Mouse (Mus musculus) stomach, embryonic 14.5 days (tissue): Measurements from ENCODE around the gene Olfr340. TPM values are rescaled to one million over a fixed set of nuclear protein-coding genes. Genes with fewer than 3 reads are reported as not detected.
"Not testable (repeated sequence)": the region's sequence is repeated elsewhere in the genome, so short reads cannot be mapped to it uniquely, and the experiment has no call there.

Experiments used
- ATAC-seq: fragments of 200-750 bp; cut with Nextera tagmentation; 2 replicates; pipeline ENCODE4 v1.8.0; 2017; ENCODE audit warnings: low read depth, moderate TSS enrichment; ENCODE audit not compliant: insufficient number of reproducible peaks, insufficient read depth, low FRiP score
- H3K27ac ChIP-seq: fragments of 300-500 bp; sonication (generic); 2 replicates; pipeline ENCODE4 v1.5.1; 2014; ENCODE audit warnings: mild to moderate bottlenecking, low read length, moderate library complexity, mixed read lengths
- H3K27me3 ChIP-seq: fragments of 300-500 bp; sonication (generic); 2 replicates; pipeline ENCODE4 v1.6.1; 2014; ENCODE audit warnings: low read length, control low read depth, mixed read lengths; ENCODE audit not compliant: control insufficient read depth, insufficient read depth
- H3K36me3 ChIP-seq: fragments of 300-500 bp; sonication (generic); 2 replicates; pipeline ENCODE4 v1.6.1; 2014; ENCODE audit warnings: mild to moderate bottlenecking, control low read depth, low read length, moderate library complexity, mixed read lengths; ENCODE audit not compliant: control insufficient read depth, insufficient read depth
- H3K4me1 ChIP-seq: fragments of 300-500 bp; sonication (generic); 2 replicates; pipeline ENCODE4 v1.6.1; 2014; ENCODE audit warnings: low read length, control low read depth, mixed read lengths; ENCODE audit not compliant: control insufficient read depth, insufficient read depth
- H3K4me2 ChIP-seq: fragments of 300-500 bp; sonication (generic); replicated peaks from 2 replicates; pipeline ENCODE4 v1.6.1; 2014; ENCODE audit warnings: low read depth, low read length, control low read depth
- H3K4me3 ChIP-seq: fragments of 300-500 bp; sonication (generic); 2 replicates; pipeline ENCODE4 v1.5.1; 2014; ENCODE audit warnings: low read depth, low read length, control low read depth
- H3K9ac ChIP-seq: fragments of 300-500 bp; sonication (generic); replicated peaks from 2 replicates; pipeline ENCODE4 v1.6.1; 2014; ENCODE audit warnings: low read depth, mild to moderate bottlenecking, control low read depth, low read length, moderate library complexity, mixed read lengths
- H3K9me3 ChIP-seq: fragments of 300-500 bp; sonication (generic); 2 replicates; pipeline ENCODE4 v1.6.1; 2016; ENCODE audit warnings: low read depth, low read length, control low read depth; ENCODE audit not compliant: control insufficient read depth
- WGBS: fragments of 180-500 bp; shearing (Covaris S2); extraction: QIAGEN DNeasy Blood & Tissue Kit; methylation state at CpG from one replicate; pipeline ENCODE4 v1.1.7; 2014; 5-methylcytosine and 5-hydroxymethylcytosine counted together
- polyA plus RNA-seq: library from polyadenylated mRNA; unstranded; fragments of >200 nt; fragmentation: Nextera tagmentation; extraction: Ambion mirVana; gene quantifications from 2 replicates; pipeline ENCODE4 v1.2.1, GENCODE M21; 2014

The Olfr340 gene
- polyA plus RNA-seq, result not detected in 2 replicates

DNA sequence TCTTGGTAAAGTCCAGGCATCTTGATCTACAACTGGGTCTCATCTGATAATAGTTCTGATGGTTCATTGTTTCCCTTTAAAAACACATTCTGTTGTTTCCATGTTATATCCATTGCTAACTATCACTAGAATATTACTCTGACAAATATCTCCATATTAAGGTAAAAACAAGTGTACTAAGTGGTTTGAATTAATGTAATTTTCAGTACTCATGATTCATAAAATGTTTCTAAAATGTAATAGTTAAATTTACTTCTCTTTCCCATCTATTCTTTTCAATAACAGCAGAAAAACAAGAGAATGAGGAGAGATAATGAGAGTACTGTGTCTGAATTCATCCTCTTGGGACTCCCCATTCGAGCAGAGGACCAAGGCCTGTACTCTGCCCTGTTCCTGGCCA lies at the start of gene Olfr340:
Gene Olfr340 (plus strand): TSS at position 301 of the 400 bp plus-strand sequence.
- no peak for ATAC-seq
- H3K9me3 ChIP-seq, result 0 out of 2 replicates have a peak, but pooled peaks cover 2% of the 10 kb centered on the region
- H3K4me1 ChIP-seq, result no peaks in the 10 kb centered on the region
- no peak within 1 kb of the TSS for H3K4me3 ChIP-seq
- no peak within 1 kb of the TSS for H3K27ac ChIP-seq
- WGBS, result 61% methylated on average over 1 of the region's 1 CpGs
- H3K9ac ChIP-seq, result no peak within 1 kb of the TSS
- H3K4me2 ChIP-seq, result no peak within 1 kb of the TSS
- no peaks in the 10 kb centered on the region for H3K36me3 ChIP-seq
- no peaks in the 10 kb centered on the region for H3K27me3 ChIP-seq

DNA sequence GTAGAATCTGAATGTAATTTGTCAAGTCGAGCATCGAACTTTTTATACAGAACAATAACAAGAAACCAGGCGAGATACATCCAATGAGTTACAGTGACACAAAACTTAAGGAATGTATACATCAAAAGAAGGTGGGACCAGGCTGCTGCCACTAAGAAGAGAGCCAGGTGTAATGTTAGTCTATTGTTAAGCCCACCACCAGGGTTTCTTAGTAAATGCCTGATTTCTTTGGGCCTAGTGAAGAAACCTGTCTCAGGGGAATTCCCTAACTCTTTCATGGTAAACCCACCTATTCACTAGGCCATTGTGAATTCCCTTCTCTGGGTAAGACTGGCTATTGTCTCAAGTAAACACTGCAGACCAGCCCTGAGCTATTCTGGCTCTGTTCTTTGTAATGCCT lies 37.2 kb upstream of the Olfr340 start:
- WGBS, result 81% methylated on average over 3 of the region's 3 CpGs
- not testable (repeated sequence) for H3K9me3 ChIP-seq, H3K9ac ChIP-seq, H3K27me3 ChIP-seq, H3K4me3 ChIP-seq, H3K27ac ChIP-seq, H3K4me1 ChIP-seq, H3K4me2 ChIP-seq, H3K36me3 ChIP-seq, ATAC-seq

DNA sequence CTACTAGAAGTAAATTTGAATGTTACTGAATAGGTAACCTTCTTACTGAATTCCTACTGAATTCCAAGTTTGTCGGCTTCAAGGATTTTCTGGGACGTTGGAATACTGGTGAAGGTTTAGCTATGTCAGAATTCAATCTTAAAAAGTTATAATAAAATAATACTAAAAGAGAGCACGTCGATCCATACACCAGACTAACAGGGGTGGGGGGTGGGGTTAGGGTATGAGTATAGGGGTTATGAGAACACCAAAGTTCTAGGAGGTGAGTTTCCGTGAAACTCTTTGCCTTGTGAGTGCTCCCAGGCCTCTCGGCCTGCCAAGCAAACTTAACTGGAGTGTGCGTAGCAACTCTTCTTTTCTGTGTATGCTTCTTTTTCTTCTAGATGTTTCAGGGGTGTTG lies 36.8 kb upstream of the Olfr340 start:
- H3K36me3 ChIP-seq, H3K4me2 ChIP-seq, H3K4me3 ChIP-seq, H3K27ac ChIP-seq, H3K27me3 ChIP-seq, H3K9ac ChIP-seq, H3K4me1 ChIP-seq, ATAC-seq, H3K9me3 ChIP-seq: not testable (repeated sequence)
- 88% methylated on average over 7 of the region's 7 CpGs for WGBS

DNA sequence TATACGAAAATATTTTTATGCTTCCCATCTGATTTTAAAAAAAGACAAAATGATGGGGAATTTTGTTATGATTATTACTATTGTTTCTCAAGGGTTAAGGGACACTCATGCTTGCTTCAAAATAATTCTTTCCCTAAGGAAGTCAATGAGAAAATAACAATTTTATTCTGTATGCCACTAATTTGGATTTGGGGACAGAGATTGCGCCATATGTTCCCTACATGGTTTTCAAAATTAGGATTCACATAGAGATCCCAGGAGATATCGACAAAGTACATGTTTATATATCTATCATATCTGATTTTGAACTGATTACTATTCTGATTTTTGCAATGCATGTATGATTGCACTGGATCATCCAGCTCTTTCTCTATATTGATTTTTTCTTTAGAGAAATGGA lies 33.7 kb upstream of the Olfr340 start, which contains the start of gene Olfr339:
Gene Olfr339 (plus strand): TSS at position 301 of the 400 bp plus-strand sequence.
- H3K27ac ChIP-seq, result no peak within 1 kb of the TSS
- no peak within 1 kb of the TSS for H3K4me3 ChIP-seq
- no peaks in the 10 kb centered on the region for H3K9me3 ChIP-seq
- ATAC-seq, result no peak
- no peaks in the 10 kb centered on the region for H3K36me3 ChIP-seq
- H3K27me3 ChIP-seq, result no peaks in the 10 kb centered on the region
- H3K4me1 ChIP-seq, result no peaks in the 10 kb centered on the region
- WGBS, result 82% methylated on average over 3 of the region's 3 CpGs
- H3K4me2 ChIP-seq, result no peak within 1 kb of the TSS
- no peak within 1 kb of the TSS for H3K9ac ChIP-seq

DNA sequence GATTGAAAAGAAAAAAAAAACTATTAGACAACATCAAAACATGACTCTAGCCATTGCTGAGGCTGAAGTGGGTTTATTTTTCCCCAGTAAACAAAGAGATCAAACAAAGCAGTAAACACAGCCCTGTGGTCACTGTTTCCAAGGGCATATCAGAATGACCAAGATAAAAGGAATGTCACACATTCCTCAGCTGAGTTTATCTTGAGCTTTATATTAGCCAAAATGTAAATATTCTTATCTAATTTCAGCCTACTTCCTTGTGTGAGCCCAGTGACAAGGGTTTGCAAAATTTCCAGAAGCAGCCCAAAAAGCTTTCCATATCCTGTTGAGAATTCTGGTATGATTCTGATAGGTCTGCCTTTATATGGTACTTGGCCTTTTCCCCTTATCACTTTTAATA lies 21.2 kb downstream of the Olfr340 start:
- H3K9ac ChIP-seq, result no peak overlapping the region
- no peak overlapping the region for H3K27ac ChIP-seq
- no peak overlapping the region for H3K4me3 ChIP-seq
- no peaks in the 10 kb centered on the region for H3K36me3 ChIP-seq
- no peak for ATAC-seq
- no peaks in the 10 kb centered on the region for H3K27me3 ChIP-seq
- H3K4me1 ChIP-seq, result no peaks in the 10 kb centered on the region
- no peak overlapping the region for H3K4me2 ChIP-seq
- H3K9me3 ChIP-seq, result no peaks in the 10 kb centered on the region

DNA sequence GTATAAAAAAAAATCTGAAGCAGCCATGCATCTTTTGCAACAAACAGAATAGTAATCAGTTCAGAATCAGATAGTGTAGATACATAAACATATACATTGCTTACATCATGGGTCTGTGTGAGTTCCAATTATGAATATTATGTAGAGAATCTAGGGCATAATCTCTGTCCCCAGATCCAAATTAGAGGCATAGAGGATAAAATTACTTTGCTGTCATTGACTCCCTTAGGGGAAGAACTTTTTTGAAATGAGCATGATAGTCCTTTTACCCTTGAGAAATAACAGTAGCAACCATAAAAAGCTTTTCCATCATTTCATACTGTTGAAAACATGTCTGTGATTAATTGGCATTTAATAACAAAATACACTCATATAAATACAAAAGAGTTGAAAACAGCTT lies 30.0 kb downstream of the Olfr340 start, which contains the start of gene Olfr341:
Gene Olfr341 (minus strand): TSS at position 101 of the 400 bp plus-strand sequence.
- no peak for ATAC-seq
- Histone ChIP-seq H3K27me3 (no peaks in the 10 kb centered on the region), H3K36me3 (no peaks in the 10 kb centered on the region)

More for the DNA sequence above, 30.0 kb downstream of the Olfr340 start, which contains the start of gene Olfr341:
- Histone ChIP-seq H3K4me3 (no peak within 1 kb of the TSS), H3K27ac (no peak within 1 kb of the TSS), H3K9ac (no peak within 1 kb of the TSS), H3K9me3 (no peaks in the 10 kb centered on the region), H3K4me1 (no peaks in the 10 kb centered on the region), H3K4me2 (no peak within 1 kb of the TSS)

Other genes with a start within 250 kb of the Olfr340 start
- gene Ptgs1, start 222.2 kb upstream of the Olfr340 start, polyA plus RNA-seq, result 30.7 and 34.1 TPM in 2 replicates
- gene Olfr338, start 79.1 kb upstream of the Olfr340 start, polyA plus RNA-seq, result not detected in 2 replicates
- not detected in 2 replicates for gene Olfr339, start 33.6 kb upstream of the Olfr340 start, polyA plus RNA-seq
- not detected in 2 replicates for gene Olfr341, start 29.9 kb downstream of the Olfr340 start, polyA plus RNA-seq
- not detected in 2 replicates for gene Olfr342, start 72.4 kb downstream of the Olfr340 start, polyA plus RNA-seq
- not detected in 2 replicates for gene Olfr344, start 114.1 kb downstream of the Olfr340 start, polyA plus RNA-seq
- gene Olfr345, start 187.5 kb downstream of the Olfr340 start, polyA plus RNA-seq, result not detected in 2 replicates
- gene Olfr346, start 233.2 kb downstream of the Olfr340 start, polyA plus RNA-seq, result not detected in 2 replicates